8 mouse cellular contexts compared by ENCODE assay signal in the genomic region with DNA sequence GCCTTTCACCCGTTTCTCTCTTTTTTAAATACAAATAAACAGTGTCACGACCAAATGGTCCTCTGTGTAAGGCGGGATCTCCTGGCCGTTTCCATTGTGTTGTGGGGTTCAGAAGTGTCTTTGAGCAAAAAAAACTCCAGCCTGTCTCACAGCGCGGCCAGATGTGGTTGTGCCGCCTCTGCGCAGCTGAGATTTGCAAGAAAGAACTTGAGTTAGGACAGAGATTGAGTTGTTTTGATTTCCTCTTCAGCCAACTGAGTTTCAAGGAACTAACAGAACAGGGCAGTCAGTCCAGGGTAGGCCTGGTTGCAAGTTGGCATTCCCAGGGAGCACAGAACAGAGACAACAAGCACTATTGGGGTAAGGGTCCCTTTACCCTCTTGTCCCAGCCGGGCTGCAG. TPM values are rescaled to one million over a fixed set of nuclear protein-coding genes. Genes with fewer than 3 reads are reported as not detected.
DNase-seq lines count a peak whose midpoint lies in the region; ATAC-seq and TF ChIP-seq lines count a peak whose summit lies in the region.

No protein-coding gene starts in this region.

- no peak for ATAC-seq in forebrain, embryonic 12.5 days (ENCODE audit: low FRiP score)
- ATAC-seq in liver, embryonic 12.5 days: no peak

- peak overlapping the region; percentile 93 for H3K4me3 ChIP-seq in gastrocnemius, adult 2 months
- H3K4me3 ChIP-seq in forebrain, embryonic 12.5 days (replicated peaks): peak overlapping the region; percentile 80
- H3K4me3 ChIP-seq in liver, embryonic 12.5 days: peak overlapping the region; percentile 43

- no peaks in the 10 kb centered on the region for H3K27me3 ChIP-seq in forebrain, embryonic 12.5 days
- peaks cover 96% of the 10 kb centered on the region for H3K27me3 ChIP-seq in liver, embryonic 12.5 days (replicated peaks)

- H3K9ac ChIP-seq in forebrain, embryonic 12.5 days: peak overlapping the region; percentile 89
- H3K9ac ChIP-seq in liver, embryonic 12.5 days: no peak overlapping the region

- peak overlapping the region; percentile 85 for H3K4me2 ChIP-seq in forebrain, embryonic 12.5 days
- peak overlapping the region; percentile 58 for H3K4me2 ChIP-seq in liver, embryonic 12.5 days

- H3K36me3 ChIP-seq in forebrain, embryonic 12.5 days (replicated peaks): peaks cover 25% of the 10 kb centered on the region
- no peaks in the 10 kb centered on the region for H3K36me3 ChIP-seq in liver, embryonic 12.5 days

- DNase-seq in gastrocnemius, adult 2 months: no peak
- no peak for DNase-seq in gastrocnemius, postnatal 25 days
- DNase-seq in 3134 (ENCODE audit: extremely low read depth, insufficient read length, low spot score): peak; percentile 45
- DNase-seq in adrenal gland, postnatal 36 days: no peak
- DNase-seq in layer of hippocampus, adult 8-10 months (ENCODE audit: low spot score in 2 of 2): no peak
- no peak for DNase-seq in layer of hippocampus, adult 9-10 months (ENCODE audit: low spot score)

- H3K27ac ChIP-seq in gastrocnemius, adult 2 months: peak overlapping the region; percentile 98
- peak overlapping the region; percentile 93 for H3K27ac ChIP-seq in forebrain, embryonic 12.5 days
- H3K27ac ChIP-seq in liver, embryonic 12.5 days: no peak overlapping the region

- TF ChIP-seq CTCF in gastrocnemius, adult 2 months (IDR thresholded peaks at IDR 0.05): no peak

- intact Hi-C loops in gastrocnemius, adult 2 months (cut with DNase I): no loop called here

- H3K9me3 ChIP-seq in forebrain, embryonic 12.5 days: no peaks in the 10 kb centered on the region
- H3K9me3 ChIP-seq in liver, embryonic 12.5 days (replicated peaks): no peaks in the 10 kb centered on the region

- WGBS in forebrain, embryonic 12.5 days: under 1% methylated on average over 9 of the region's 9 CpGs
- 4% methylated on average over 9 of the region's 9 CpGs for WGBS in liver, embryonic 12.5 days (ENCODE audit: insufficient replicate concordance)

- H3K4me1 ChIP-seq in forebrain, embryonic 12.5 days: peaks cover 77% of the 10 kb centered on the region
- no peaks in the 10 kb centered on the region for H3K4me1 ChIP-seq in liver, embryonic 12.5 days

RNA-seq across cellular contexts. Expression of gene Rgma, which starts 17.1 kb away (rescaled TPM):
- total RNA-seq in gastrocnemius, adult 2 months (2021): 10 to 100 TPM; 46.1 to 52.4 TPM
- total RNA-seq in gastrocnemius, postnatal 25 days (2021): 10 to 100 TPM; 39.1 to 54.7 TPM
- polyA plus RNA-seq in forebrain, embryonic 12.5 days (2016; fragmentation: Nextera tagmentation; extraction: Ambion mirVana): 37.3 and 42.3 TPM in 2 replicates
- polyA plus RNA-seq in liver, embryonic 12.5 days (2016; fragmentation: Nextera tagmentation; extraction: Ambion mirVana): 0.55 and 0.89 TPM in 2 replicates
- 10 to 100 TPM; 10.9 to 13.7 TPM for total RNA-seq in adrenal gland, postnatal 36 days (2021)
- total RNA-seq in layer of hippocampus, adult 8-10 months (2022): 10 to 100 TPM; 49.5 to 64.5 (median 55.7) TPM

Comparison
In these comparisons a context has a peak if more than half of its experiments do, and no peak if none do; other contexts are left out.
1. H3K4me3 ChIP-seq: peak in every context shown above with its lines; median percentile 93 in gastrocnemius, adult 2 months; 80 in forebrain, embryonic 12.5 days; 43 in liver, embryonic 12.5 days.